Mouse (Mus musculus): ENCODE results near the gene Has3.
A peak's percentile ranks its signal among the peaks of the same experiment; 100 is the strongest.
"Not testable (repeated sequence)": the region's sequence is repeated elsewhere in the genome, so short reads cannot be mapped to it uniquely, and the experiment has no call there.

Gene Has3

DNA sequence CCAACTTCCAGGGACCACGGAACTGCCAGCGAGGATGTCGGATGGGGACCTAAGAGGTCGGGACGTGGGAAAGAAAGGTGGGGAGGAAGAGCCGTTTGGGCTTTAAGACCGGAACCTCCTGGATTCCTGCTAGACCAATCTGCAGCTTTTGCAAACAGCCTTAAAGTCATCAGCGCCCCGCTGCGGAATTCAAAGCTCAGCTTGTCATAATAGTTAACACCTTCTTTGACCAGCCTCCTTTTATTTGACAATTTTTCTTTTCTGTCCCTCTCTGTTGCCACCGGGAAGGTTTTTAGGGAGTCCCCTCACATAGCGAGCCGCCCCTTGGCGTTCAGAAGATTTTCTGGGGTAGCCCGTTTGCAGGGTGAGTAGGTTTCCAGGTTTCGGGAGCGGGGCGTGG is at the start of gene Has3:
Gene Has3, plus strand, starts transcription at position 192 of the 400 bp plus-strand sequence.
- DNase-seq (ENCODE audit: low spot score), result no peak

DNA sequence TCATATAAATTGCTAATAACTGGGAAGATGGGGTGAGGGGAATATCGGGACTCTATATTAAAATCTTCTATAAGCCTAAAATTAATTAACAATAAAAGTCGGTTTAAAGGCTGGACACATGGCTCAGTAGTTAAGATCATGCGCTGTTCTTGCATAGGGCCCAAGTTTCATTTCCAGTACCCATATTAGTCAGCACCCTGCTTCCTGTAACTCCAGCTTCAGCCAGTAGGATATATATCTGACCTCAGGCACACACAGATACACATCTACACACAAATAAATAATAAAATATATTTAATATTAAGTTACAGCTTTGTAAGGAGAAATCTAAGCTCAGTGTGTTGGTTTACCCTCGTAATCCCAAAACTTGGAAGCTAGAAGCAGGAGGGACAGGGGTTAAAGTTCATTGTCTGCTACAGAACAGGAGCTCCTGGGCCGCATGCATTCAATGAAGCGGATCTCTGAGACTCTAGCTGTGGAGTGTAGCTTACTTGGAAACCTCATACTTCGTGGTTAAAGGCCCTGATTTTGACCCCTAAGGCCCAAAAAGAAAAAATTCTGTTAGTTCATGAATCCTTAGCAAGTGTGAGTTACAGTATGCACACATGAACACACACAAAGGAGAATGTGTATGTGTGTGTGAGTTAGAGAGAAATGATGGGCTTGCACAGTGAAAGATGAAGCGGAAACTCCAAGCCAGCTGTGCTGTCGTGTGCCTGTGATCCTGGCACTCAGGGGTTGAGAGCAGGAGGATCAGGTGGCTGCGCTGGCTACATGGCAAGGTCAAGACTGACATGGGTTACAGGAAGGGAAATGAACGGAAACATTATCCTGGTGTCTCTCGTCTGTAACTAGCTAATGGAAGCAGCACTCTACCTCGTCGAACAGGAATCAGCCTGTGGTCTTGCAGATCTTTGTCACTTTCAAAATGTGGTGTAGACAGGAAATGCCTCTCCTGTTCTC is 49.2 kb upstream of the Has3 start:
- DNase-seq (ENCODE audit: low spot score), result no peak

DNA sequence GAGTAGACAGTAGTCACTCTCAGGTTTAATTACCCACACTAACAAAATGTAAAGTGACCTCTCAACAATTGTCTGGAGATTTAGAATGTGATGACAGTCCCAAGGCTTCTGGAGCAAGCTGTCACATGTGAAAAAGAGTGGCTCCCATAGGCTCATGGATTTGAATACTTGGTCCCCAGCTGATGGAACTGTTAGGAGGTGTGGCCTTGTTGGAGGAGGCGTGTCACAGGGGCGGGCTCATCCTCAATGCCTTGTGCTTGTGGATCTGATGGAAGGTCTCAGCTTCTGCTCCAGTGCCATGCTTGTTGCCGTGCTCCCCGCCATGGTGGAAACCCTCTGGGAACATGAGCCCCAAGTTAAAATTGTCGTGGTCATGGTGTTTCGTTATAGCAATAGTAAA is 41.1 kb upstream of the Has3 start:
- no peak for DNase-seq (ENCODE audit: low spot score)

DNA sequence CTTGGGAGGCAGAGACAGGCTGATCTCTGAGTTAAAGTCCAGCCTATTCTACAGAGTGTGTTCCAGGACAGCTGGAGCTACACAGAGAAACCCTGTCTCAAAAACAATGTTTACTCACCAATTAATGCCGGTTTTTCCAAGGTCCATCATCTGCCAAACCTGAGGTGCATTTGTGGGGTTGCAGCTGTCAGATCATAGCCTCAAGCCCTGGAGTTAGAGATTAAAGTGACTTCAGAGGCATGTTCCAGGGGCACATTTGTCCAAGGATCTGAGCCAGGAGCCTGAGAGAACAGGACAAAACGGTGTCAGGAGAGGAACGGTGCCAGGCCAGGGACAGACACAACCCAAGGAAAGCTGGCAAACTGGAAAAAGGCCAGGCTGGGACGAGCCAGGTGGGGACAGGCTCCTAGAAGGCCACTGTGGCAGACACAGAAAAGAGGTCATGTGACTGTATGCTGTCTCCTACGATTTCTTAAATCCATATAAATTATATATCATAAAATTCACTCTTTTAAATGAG is 40.5 kb upstream of the Has3 start:
- no peak for DNase-seq (ENCODE audit: low spot score)

DNA sequence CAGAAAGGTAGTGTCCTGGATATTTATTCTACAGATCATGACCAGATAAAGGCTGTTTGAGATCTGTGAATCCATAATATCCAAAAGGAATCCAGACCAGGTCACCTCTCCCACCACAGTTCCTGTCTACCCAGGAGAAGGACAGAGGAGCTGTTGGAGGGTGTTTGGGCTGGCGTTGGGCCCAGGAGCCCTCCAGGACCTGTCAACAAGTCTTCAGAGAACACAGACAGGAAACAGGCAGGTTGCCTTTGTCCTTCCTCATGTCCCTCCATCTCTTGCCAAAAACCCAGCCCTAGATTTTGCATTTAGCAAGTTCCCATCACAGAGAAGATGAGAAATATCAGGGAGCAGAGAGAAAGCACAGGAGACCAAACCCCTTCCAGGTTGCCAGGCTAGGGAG is 35.1 kb upstream of the Has3 start:
- DNase-seq (ENCODE audit: low spot score), result no peak

DNA sequence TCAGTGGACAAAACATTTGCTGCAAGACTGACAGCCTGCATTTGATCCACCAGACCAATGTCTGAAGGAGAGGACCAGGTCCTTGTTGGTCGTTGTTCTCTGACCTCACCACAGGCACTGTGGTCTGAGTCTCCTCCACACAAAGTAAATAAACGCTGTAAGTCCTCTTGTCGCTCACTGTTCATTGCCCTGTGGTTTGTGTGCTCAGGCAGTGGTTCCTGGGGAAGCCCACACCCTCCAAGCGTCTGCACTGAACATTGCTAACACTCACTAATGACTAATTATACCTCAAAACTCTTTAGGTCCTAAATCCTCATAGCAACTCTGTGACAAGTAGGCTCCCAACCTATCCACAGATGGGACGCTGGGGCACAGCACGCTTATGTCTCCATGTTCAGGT is 33.5 kb upstream of the Has3 start:
- no peak for DNase-seq (ENCODE audit: low spot score)

DNA sequence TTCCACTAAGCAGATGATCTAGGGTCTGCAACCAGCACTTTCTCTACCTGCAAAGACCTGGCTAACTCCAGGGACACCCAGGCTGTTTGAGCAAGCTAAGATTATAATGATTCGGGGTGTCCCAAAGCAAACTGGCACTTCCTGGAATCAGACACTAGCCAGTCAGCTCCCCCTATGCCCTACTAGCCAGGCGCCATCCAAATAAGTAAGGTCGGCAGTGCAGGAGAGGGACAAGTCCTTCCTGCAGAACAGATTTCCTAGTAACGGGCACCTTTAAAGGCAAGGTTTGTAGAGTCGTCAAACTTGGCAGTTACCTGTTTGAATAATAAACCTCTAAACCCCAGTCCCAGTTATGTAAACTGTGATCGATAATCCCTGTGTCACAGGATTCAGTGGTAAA is 31.2 kb upstream of the Has3 start:
- no peak for DNase-seq (ENCODE audit: low spot score)

DNA sequence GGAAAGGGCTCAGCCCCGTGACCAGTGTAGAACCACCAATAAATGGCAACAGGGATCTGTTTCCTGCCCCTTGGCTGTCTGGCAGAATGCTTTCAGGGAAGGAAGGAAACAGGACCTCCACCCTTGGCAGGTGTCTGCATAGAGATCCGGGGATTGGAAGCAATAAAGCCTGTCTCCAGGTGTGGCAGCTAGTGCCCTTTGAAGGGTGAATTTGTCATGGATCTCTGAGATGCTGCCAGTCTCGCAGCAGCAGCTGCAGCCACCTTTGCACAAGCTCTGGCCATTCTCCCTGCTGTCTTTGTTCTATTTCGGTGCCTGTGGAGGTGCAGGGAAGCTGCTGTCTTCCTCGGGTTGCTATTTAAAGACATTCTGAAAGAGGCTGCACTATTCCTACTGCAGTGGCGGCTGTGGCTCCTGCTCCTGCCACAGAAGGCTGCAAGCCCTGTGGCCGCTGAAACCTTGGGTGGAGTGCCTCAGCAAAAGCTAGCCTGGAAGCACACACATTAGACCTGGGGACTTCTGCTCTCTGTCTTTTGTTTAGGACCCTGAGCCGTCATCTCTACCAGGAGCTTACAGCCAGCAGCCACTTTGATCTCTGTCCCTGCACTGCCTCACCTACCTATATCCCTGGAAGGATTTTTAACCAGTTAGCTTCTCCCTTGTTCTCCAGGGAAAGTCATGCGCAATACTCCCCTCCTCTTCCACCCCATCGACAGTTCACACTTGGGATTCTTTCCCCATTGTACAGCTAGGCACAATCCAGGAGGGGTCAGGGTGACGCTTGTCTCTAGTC is 30.6 kb upstream of the Has3 start:
- no peak for DNase-seq (ENCODE audit: low spot score)

DNA sequence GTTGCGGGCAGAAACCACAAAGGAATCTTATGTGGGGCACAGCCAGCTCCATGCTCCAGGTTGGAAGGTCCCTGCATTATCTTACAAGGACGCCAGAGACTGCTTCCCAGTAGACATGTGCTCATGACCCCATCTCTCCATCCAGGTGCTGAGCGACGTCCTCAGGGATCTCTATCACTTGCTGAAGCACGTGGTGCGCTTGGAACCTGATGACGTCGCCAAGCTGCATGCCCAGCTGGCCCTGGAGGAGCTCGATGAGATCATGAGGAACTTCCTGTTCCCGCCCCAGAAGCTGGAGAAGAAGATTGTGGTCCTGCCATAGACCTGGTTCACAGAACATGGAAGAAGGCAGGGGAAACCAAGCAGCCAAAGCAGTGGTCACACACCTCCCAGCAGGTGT is 20.0 kb upstream of the Has3 start:
- no peak for DNase-seq (ENCODE audit: low spot score)

DNA sequence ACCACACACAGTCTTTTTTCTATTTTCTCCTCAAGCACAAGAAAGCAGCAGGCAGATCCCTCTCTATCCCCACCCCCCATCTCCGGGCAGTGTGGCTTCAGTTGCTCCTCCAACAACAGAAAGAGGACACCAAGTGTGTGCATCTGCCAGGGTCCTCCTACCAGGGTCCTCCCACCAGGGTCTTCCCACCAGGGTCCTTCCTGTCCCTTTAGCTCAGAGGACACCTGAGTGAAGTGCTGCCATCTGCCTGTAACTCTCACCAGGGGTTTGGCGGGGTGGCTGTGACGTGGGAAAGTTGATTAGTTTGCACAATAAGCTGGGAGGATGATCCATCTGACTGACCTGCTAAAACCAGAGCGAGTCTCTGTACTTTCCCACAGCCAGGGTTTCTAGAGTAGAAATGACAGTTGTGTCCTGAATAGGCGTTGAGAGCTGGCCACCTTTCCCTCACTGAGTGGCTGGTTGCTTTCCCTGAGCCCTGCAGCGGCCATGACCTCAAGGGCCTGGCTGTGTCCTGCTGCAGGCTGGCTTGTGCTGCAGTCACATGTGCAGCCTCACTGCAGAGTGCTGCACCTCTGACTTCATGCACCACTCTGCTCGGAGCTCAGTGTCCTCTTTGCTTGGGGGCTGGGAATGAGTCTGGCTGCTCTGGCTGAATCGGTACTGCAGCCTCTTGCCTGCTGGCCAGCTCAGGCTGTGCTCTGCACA is 15.4 kb upstream of the Has3 start:
- DNase-seq (ENCODE audit: low spot score), result peak; percentile 12

DNA sequence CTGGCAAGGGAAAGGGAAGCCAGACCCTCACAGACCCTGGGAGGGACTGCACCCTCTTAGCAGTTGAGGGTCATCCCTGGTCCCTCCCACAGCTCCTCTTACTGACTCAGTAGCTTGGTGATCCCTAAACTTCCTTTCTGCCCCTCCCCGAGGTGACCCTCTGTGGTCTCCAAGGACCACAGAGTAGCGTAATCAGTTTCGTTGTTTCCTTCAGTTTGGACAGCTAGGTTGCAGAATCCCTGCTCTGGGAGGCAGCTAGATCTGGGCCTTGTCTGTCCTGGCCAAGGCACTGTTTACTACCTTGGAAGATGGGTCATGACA is 14.8 kb upstream of the Has3 start:
- DNase-seq (ENCODE audit: low spot score), result no peak

DNA sequence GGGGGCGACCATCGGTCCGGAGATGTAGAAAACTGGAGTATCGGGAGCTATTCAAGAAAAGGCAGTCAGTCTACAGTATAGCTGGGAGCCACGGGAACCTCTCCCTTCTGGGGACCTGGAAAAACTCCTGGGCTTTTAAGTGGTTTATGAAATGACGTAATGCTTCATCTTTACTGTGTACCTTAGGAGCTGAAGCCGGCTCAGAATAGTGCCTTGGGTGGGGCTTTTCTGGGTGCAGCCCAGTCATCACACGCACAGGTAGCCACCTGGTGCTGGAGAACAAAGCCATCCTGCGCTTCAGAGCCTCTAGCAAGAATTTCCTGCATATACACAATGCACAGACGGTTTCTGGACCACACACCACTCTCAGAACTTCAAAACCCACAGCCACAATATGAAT is 7.2 kb upstream of the Has3 start:
- no peak for DNase-seq (ENCODE audit: low spot score)

DNA sequence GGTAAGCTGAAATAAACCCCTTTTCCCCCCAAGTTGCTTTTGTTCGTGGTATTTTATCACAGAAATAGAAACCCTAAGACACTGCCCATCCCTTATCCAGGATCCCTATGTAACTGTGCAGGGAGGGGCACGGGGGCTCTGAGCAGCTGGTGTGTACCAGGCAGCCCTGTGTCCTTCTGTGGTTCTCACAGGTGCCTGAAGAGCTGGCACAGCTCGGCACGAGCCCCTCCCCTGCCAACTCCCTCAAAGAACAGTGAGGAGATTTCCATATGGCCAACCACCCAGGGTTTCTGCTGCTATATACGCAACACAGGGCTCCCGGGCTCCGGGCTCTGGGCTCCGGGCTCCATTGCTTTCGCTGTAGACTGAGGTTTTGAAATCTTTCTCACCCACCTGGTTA is 4.7 kb upstream of the Has3 start:
- DNase-seq (ENCODE audit: low spot score), result no peak

DNA sequence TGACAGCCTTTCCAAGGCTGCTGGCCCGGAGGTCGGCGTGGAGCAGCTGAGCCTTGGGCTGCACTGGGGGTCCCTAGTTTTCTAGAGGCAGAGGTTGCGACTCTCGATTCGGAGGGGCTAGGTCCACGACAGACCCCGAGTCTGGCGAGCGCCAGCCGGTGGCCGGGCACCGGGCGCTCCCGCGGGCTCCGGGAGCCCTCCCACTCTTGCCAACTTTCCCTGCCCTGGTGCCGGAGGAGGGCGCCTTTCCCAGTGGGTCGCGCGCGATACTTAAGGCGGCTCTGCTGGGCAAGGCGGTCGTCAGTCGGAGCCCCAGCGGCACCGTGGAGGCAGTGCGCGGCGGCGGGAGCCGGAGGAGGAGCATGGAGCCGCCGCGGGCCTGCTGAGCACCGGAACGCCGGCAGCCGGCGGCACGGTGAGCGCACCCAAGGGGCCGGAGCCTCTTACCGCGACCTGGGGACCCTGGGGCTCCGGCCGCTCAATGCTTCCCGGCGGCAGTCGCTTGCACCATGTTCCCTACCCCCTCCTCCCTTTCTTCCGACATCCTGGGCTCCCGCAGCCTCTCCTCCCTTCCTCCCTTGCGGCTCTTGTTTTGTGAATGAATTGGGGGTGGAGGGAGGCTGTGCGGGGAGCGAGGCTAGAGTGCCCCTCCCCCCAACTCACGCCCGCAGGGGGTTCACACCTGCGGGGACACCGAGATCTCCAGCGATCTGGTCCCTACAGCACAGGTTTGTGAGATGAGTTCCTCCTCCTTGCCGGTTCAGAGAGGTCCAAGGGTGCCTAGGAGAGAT is 690 bp downstream of the Has3 start:
- peak; percentile 73 for DNase-seq (ENCODE audit: low spot score)

DNA sequence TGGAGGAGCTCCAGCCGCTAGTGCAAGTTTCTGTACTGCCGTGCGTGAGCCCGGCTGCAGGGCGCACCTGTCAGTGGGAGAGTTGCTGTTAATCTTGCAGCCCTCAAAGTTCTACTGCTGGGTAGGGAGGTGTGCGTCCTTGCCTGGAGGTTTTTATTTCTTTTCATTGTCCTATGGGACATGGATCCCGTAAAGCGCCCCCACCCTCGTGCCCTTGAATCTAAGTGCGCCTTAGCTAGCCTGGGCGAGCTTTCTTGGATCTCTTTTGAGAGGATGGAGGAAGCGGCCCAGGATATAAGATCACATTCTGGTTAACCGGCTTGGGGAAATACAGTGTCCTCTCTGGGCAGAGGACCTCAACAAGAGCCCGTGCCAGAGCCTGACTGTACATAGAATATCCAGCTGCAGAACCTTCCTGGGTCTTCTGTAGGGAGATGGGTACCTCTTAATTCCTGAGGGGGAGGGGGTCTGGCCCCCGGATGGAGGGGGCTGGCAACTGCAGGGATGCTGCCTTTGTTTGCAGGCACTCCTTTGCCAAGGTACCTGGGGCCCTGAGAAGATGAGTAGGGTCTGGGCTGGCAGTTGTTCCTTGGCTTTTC is 1.4 kb downstream of the Has3 start:
- DNase-seq (ENCODE audit: low spot score), result no peak

DNA sequence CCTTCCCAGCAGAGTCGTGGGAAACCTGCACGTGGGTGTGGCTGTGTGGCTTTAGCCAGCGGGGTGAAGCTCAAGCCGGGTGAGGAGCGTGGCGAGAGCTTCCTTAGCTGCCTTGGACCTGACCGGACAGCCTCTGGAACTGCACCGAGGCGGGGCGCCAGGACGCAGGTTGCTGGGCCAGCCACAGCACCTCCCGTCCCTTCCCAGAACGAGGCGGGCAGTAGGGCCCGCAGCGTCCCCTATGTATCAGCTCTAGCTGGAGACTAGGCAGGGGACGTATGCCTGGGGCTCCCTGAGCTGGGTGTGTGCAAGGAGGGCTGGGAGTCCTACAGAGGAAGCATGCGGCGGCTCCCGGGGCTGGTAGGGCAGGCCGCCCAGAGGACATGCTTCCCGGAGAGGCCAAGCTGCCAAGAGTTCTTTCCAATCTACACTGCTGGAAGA is 1.9 kb downstream of the Has3 start:
- DNase-seq (ENCODE audit: low spot score), result peak; percentile 71

DNA sequence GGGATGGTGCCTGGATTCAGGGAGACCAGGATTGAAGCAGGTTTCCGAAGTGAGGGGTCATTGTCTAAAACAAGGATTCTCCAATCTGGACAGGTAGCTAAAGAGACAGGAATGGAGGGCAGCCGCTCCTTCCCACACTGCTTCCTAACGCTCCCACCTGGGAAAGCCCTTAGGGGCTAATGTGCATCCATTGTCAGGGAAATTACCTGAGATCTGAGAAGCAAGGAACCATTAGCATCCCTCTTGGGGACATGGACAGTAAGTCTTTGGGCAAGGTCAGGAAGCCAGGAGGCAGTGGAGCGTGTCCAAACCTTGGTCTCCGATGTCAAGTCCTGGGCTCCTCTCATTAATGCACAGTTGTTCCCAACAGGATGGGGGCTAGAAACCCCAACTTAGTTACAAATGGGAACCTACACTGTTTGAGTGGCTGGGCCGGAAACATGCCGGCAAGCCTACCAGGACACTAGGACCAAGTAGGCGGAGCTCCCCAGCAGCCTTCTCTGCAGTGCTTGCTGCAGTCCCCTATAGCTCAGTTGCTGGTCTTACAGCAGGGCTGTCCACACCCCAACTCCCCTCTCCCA is 2.5 kb downstream of the Has3 start:
- DNase-seq (ENCODE audit: low spot score), result no peak

DNA sequence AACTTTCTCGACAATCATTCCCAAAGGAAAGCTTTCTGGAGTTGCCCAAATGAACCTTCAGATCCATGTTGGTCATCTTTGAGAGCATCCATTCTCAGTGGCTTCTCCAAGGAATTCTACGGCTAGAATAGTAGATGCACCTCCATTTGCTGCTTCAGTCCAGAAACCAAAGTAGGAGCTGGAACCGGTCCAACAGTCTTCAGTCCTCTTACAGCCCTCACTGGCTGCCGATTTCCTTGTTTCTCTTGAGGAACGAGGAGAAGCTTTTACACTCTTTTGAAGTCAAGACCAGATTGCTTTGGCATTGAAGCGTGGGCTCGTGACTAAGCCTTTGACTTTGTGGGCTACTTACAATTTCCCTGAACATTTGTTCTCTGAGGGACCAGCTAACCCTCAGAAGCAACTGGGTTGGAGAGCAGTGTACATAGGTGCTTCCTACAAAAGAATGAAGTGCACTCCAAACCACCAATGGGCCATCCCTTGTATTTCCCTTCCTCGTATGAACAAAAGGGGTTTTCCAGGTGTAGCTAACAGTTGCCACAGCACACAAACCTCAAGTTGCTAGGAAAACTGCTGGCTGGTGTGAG is 10.2 kb downstream of the Has3 start:
- DNase-seq (ENCODE audit: low spot score), result no peak

DNA sequence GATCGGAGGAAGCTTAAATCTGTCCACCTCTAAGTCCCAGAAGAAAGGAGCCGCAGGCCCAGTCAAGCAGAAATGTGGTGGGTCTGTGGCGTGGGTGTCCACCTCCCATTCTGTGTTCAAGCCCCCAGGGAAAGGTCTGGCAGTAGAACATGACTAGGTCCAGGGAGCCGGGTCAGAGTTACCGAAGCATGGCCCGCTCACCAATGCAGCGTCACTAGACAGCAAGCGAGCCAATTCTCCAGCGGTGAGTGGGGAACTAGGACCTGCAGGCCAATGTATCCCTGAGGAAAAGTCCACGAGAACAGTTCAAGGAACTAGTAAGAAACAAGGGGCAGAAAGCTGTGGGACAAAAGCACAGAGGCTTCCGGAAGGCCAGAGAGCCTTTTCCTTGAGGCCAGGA is 14.1 kb downstream of the Has3 start:
- not testable (repeated sequence) for DNase-seq (ENCODE audit: low spot score)

DNA sequence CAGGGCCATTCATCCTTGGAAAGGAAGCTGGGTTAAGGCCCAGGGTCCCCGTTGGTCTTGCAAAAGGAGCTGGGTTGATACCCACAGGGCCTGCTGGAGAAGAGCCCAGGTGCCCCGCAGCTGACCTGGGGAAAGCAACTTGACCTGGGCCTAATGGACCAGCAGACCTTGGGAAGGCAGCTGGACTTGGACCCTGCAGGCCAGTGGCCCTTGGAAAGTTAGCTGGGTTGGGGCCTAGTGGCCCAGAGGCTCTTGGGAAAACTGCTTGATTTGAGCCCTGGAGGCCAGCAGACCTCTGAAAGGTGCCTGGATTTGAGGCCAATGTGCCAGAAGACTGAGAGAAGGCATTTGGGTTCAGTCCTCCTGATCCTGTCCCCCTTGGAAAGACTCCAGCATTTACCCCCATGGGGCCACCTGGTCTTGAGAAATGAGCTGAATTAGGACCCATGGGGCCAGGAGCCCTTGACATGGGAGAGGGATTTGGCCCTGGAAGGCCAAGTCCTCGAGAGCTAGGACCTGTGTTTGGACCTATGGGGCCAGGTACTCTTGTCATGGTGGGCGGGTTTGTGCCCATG is 14.9 kb downstream of the Has3 start:
- DNase-seq (ENCODE audit: low spot score), result not testable (repeated sequence)
